Mouse (Mus musculus): ENCODE results near the gene Hadhb.

DNA sequence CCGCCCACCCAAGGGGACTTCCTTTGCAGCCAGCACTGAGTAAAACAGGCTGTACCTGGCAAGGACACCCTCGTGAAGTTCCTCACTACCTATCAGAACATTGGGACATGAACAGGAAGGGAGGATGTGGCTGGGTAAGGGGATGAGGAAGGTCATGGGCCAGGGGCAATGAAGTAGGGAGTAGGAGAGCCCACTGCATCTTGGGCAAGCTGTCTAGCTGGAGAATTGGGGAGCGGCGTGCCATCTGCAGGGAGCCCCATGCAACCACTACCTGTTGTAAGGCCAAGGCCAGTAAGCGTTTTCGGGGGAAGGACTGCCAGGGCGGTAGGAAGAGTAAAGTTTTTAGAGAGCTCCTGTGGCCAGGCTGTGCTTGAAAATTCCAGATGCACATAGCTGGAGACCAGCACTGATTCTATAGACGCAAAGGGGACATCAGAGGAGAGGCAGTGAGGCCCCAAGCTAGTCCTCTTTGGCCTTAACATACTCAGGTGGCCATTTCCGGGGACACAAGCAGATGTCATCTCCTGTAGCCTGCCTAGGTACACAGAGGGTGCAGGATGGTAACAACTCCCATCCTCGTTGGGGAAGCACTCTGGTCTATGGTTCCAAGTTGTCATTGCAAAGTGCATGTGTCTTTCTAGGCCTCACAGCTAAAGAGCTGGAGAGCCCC, 48.3 kb downstream of the Hadhb start:
- no peak for TF ChIP-seq CTCF (conservative IDR thresholded peaks at IDR 0.05 in 1 of 2, IDR thresholded peaks at IDR 0.05 in 1 of 2; ENCODE audit: low read depth in 2 of 2, low read length in 2 of 2)
- no peak for TF ChIP-seq CHD2 (IDR thresholded peaks at IDR 0.05; ENCODE audit: low read length)
